Mouse (Mus musculus): ENCODE measurements around the gene Olfr1102. TPM values are rescaled to one million over a fixed set of nuclear protein-coding genes. Genes with fewer than 3 reads are reported as not detected.

Olfr1102 gene
- polyA plus RNA-seq (2015; fragmentation: Nextera tagmentation; extraction: Ambion mirVana), result not detected in 2 replicates

DNA sequence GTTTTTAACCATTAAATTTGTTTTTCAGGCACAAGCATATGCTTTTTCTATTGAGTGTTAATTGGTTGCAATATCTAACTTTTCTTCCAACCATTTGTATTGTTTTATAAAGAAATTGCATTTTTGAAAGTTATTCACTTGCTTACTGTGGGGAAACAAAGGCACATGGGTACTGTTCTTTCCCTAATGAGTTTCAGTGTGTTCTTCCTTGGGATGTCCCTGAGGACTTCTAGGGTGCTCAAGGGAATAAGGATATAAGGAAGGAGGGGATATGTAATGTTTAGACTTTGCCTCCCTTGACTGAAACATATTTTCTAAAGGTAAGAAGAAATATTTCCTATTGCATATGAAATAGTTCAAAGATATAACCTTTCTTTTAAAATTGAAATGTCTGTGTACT is at the start of gene Olfr1102:
Olfr1102 (plus strand) TSS at position 301 of the 400 bp plus-strand sequence.
- no peaks in the 10 kb centered on the region for H3K9me3 ChIP-seq (ENCODE audit: control insufficient read depth, low read length)
- no peak within 1 kb of the TSS for H3K4me2 ChIP-seq (ENCODE audit: low read depth, low read length)
- H3K27me3 ChIP-seq (ENCODE audit: control insufficient read depth, insufficient read depth, low read depth, low read length), result no peaks in the 10 kb centered on the region
- ATAC-seq (ENCODE audit: low read depth), result no peak
- no peaks in the 10 kb centered on the region for H3K4me1 ChIP-seq (replicated peaks; ENCODE audit: control insufficient read depth, insufficient read depth, low read length)
- no peaks in the 10 kb centered on the region for H3K36me3 ChIP-seq (ENCODE audit: control insufficient read depth, insufficient read depth, low read length)
- no peak within 1 kb of the TSS for H3K27ac ChIP-seq (ENCODE audit: low read length)
- no peak within 1 kb of the TSS for H3K9ac ChIP-seq (ENCODE audit: low read length)
- H3K4me3 ChIP-seq (ENCODE audit: low read length), result no peak within 1 kb of the TSS

DNA sequence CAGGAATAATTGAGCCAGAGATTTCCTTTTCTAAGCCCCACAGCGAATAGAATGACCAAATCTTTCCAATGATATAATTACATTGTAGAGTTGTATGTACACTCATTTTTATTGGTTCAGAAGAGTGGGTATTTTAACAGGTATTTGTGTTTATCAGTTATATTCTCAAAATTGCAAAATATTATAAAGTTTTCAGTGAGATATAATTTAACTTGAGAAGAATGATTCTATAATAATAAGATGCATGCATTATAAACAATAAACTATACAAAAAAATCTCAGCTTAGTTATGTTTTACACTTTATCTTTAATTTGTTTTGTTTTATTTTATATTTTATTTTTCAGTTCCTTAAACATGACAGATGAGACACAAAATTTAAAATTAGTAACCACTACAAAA is 37.6 kb upstream of the Olfr1102 start, which contains the start of gene Olfr1099:
Olfr1099 (minus strand) TSS at position 101 of the 400 bp plus-strand sequence.
- Histone ChIP-seq H3K36me3 (ENCODE audit: control insufficient read depth, insufficient read depth, low read length) (no peaks in the 10 kb centered on the region), H3K4me3 (ENCODE audit: low read length) (no peak within 1 kb of the TSS), H3K27ac (ENCODE audit: low read length) (no peak within 1 kb of the TSS), H3K9ac (ENCODE audit: low read length) (no peak within 1 kb of the TSS), H3K9me3 (ENCODE audit: control insufficient read depth, low read length) (no peaks in the 10 kb centered on the region), H3K27me3 (ENCODE audit: control insufficient read depth, insufficient read depth, low read depth, low read length) (no peaks in the 10 kb centered on the region), H3K4me1 (replicated peaks; ENCODE audit: control insufficient read depth, insufficient read depth, low read length) (no peaks in the 10 kb centered on the region), H3K4me2 (ENCODE audit: low read depth, low read length) (no peak within 1 kb of the TSS)
- 68% methylated on average over 1 of the region's 1 CpGs for WGBS
- no peak for ATAC-seq (ENCODE audit: low read depth)

DNA sequence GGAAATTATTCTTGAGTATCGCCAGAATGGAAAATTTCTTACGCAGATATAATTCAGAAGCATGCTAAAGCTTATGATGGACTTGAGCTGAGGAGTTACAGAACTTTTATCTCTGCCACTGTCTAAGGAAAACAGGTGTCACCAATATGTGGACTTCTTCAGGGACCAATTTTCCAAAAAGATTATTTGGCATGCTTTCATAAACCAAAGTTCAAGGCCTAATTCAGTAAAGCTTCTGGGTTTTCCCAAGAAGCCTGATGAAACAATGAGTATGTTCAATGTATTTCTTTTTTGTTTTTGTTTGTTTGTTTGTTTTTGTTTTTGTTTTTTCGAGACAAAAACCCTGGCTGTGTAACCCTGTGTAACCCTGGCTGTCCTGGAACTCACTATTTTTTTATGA is 18.3 kb upstream of the Olfr1102 start, which contains the start of gene Olfr1100:
Olfr1100 (minus strand) TSS at position 101 of the 400 bp plus-strand sequence.
- ATAC-seq (ENCODE audit: low read depth), result no peak
- H3K36me3 ChIP-seq (ENCODE audit: control insufficient read depth, insufficient read depth, low read length), result no peaks in the 10 kb centered on the region
- 64% methylated on average over 3 of the region's 3 CpGs for WGBS
- H3K4me1 ChIP-seq (replicated peaks; ENCODE audit: control insufficient read depth, insufficient read depth, low read length), result no peaks in the 10 kb centered on the region
- no peaks in the 10 kb centered on the region for H3K9me3 ChIP-seq (ENCODE audit: control insufficient read depth, low read length)
- no peak within 1 kb of the TSS for H3K27ac ChIP-seq (ENCODE audit: low read length)
- H3K9ac ChIP-seq (ENCODE audit: low read length), result no peak within 1 kb of the TSS
- H3K4me3 ChIP-seq (ENCODE audit: low read length), result no peak within 1 kb of the TSS
- H3K4me2 ChIP-seq (ENCODE audit: low read depth, low read length), result no peak within 1 kb of the TSS
- no peaks in the 10 kb centered on the region for H3K27me3 ChIP-seq (ENCODE audit: control insufficient read depth, insufficient read depth, low read depth, low read length)

DNA sequence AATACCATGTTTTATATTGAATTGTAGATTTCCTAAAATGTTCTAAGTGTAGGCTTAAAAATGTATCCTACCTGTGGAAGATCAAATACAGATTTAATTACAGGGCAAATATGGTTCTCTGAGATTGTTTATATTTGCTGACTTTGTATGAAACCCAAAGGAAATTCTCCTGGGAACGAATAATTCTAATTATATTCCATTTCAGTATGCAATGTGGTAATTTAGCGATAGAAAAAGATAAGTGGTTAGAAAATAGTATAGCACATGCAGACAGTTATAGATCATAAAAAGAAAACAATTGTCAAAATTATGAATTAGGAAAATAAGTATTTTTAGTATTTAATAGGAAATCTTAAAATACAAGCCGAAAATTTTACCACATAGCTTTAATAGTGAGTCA is 7.1 kb upstream of the Olfr1102 start, which contains the start of gene Olfr1101:
Olfr1101 (minus strand) TSS at position 101 of the 400 bp plus-strand sequence.
- ATAC-seq (ENCODE audit: low read depth), result no peak
- Histone ChIP-seq H3K4me3 (ENCODE audit: low read length) (no peak within 1 kb of the TSS), H3K9ac (ENCODE audit: low read length) (no peak within 1 kb of the TSS), H3K9me3 (ENCODE audit: control insufficient read depth, low read length) (no peaks in the 10 kb centered on the region), H3K27ac (ENCODE audit: low read length) (no peak within 1 kb of the TSS), H3K27me3 (ENCODE audit: control insufficient read depth, insufficient read depth, low read depth, low read length) (no peaks in the 10 kb centered on the region), H3K36me3 (ENCODE audit: control insufficient read depth, insufficient read depth, low read length) (no peaks in the 10 kb centered on the region), H3K4me2 (ENCODE audit: low read depth, low read length) (no peak within 1 kb of the TSS), H3K4me1 (replicated peaks; ENCODE audit: control insufficient read depth, insufficient read depth, low read length) (no peaks in the 10 kb centered on the region)
- WGBS, result 67% methylated on average over 3 of the region's 3 CpGs

DNA sequence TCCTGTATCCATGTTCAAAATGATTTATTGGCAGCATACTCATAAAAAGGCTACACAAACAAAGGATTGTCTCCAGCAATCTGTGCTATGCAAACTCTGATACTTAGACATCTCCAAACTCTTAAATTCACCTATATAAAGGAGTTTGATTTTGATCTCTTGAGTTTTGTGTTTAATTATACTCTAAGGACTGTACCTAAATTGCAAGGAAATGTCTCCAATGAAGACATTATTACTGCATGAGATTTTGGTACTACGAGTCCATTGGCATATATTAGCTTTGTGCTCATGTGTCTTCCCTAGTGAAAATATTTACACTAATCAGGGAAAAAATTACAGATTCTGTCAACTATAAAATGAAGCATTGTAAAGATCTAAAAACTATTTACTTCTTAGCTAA is 28.8 kb downstream of the Olfr1102 start, which contains the start of gene Olfr1104:
Olfr1104 (minus strand) TSS at position 101 of the 400 bp plus-strand sequence.
- 70% methylated on average over 1 of the region's 1 CpGs for whole genome bisulfite sequencing
- no peak for ATAC-seq (ENCODE audit: low read depth)
- H3K27ac ChIP-seq (ENCODE audit: low read length), result no peak within 1 kb of the TSS

DNA sequence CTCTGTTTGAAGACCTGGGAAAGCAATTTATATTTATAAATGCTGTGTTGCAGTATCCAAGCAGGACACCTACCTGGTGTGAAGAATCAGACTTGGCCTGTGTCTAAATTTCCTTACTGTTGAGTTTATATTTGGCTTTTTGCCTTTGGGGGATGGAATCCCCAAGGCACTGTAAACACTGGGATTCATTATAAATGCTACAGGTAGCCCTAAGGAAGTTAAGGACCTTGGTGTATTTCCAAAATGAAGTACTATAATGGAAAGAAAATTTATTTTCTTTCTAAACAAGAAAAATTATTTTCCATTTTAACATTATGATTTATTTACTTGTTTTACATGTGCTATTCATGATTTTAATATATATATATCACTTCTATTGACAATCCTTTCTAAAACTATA is 38.2 kb downstream of the Olfr1102 start, which contains the start of gene Olfr1105:
Olfr1105 (minus strand) TSS at position 101 of the 400 bp plus-strand sequence.
- H3K4me3 ChIP-seq (ENCODE audit: low read length), result no peak within 1 kb of the TSS
- no peak within 1 kb of the TSS for H3K4me2 ChIP-seq (ENCODE audit: low read depth, low read length)
- no peak for ATAC-seq (ENCODE audit: low read depth)
- no peak within 1 kb of the TSS for H3K9ac ChIP-seq (ENCODE audit: low read length)
- no peaks in the 10 kb centered on the region for H3K9me3 ChIP-seq (ENCODE audit: control insufficient read depth, low read length)
- H3K27me3 ChIP-seq (ENCODE audit: control insufficient read depth, insufficient read depth, low read depth, low read length), result no peaks in the 10 kb centered on the region
- no peaks in the 10 kb centered on the region for H3K4me1 ChIP-seq (replicated peaks; ENCODE audit: control insufficient read depth, insufficient read depth, low read length)
- H3K27ac ChIP-seq (ENCODE audit: low read length), result no peak within 1 kb of the TSS
- no peaks in the 10 kb centered on the region for H3K36me3 ChIP-seq (ENCODE audit: control insufficient read depth, insufficient read depth, low read length)

More for the DNA sequence above, 28.8 kb downstream of the Olfr1102 start, which contains the start of gene Olfr1104:
- H3K9me3 ChIP-seq (ENCODE audit: control insufficient read depth, low read length), result no peaks in the 10 kb centered on the region
- H3K27me3 ChIP-seq (ENCODE audit: control insufficient read depth, insufficient read depth, low read depth, low read length), result no peaks in the 10 kb centered on the region
- H3K4me1 ChIP-seq (replicated peaks; ENCODE audit: control insufficient read depth, insufficient read depth, low read length), result no peaks in the 10 kb centered on the region
- no peak within 1 kb of the TSS for H3K4me3 ChIP-seq (ENCODE audit: low read length)
- H3K4me2 ChIP-seq (ENCODE audit: low read depth, low read length), result no peak within 1 kb of the TSS
- H3K36me3 ChIP-seq (ENCODE audit: control insufficient read depth, insufficient read depth, low read length), result no peaks in the 10 kb centered on the region
- H3K9ac ChIP-seq (ENCODE audit: low read length), result no peak within 1 kb of the TSS

DNA sequence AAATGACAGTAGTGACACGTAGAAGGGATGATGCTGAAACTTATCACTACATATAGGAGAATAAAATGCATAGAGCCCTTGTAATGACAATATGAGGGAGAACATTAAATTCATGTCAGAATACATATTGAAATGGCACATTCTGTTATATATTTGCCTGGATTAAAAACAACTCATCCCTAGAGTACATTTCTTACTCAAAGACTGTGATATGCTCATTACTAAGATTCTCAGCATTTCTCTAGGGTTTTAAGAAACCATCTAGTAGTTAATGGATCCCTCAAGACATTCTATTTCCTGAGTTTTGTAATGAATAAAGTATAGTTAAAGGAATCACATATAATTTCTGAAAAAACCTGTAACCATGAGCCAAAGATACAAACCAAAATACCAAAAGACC is 54.0 kb downstream of the Olfr1102 start, which contains the start of gene Olfr1106:
Olfr1106 (minus strand) TSS at position 101 of the 400 bp plus-strand sequence.
- Histone ChIP-seq H3K36me3 (ENCODE audit: control insufficient read depth, insufficient read depth, low read length) (no peaks in the 10 kb centered on the region), H3K27me3 (ENCODE audit: control insufficient read depth, insufficient read depth, low read depth, low read length) (no peaks in the 10 kb centered on the region), H3K9me3 (ENCODE audit: control insufficient read depth, low read length) (no peaks in the 10 kb centered on the region), H3K4me3 (ENCODE audit: low read length) (no peak within 1 kb of the TSS), H3K9ac (ENCODE audit: low read length) (no peak within 1 kb of the TSS), H3K4me2 (ENCODE audit: low read depth, low read length) (no peak within 1 kb of the TSS), H3K27ac (ENCODE audit: low read length) (no peak within 1 kb of the TSS), H3K4me1 (replicated peaks; ENCODE audit: control insufficient read depth, insufficient read depth, low read length) (no peaks in the 10 kb centered on the region)
- ATAC-seq (ENCODE audit: low read depth), result no peak
- WGBS, result 56% methylated on average over 1 of the region's 1 CpGs

Other genes with a start within 250 kb of the Olfr1102 start
- not detected in 2 replicates for gene Olfr1090, start 239.4 kb upstream of the Olfr1102 start, polyA plus RNA-seq (2015; fragmentation: Nextera tagmentation; extraction: Ambion mirVana)
- not detected in 2 replicates for gene Olfr1093, start 215.9 kb upstream of the Olfr1102 start, polyA plus RNA-seq (2015; fragmentation: Nextera tagmentation; extraction: Ambion mirVana)
- gene Olfr141, start 188.4 kb upstream of the Olfr1102 start, polyA plus RNA-seq (2015; fragmentation: Nextera tagmentation; extraction: Ambion mirVana), result not detected in 2 replicates
- gene Olfr1094, start 173.7 kb upstream of the Olfr1102 start, polyA plus RNA-seq (2015; fragmentation: Nextera tagmentation; extraction: Ambion mirVana), result not detected in 2 replicates
- not detected in 2 replicates for gene Olfr1095, start 146.7 kb upstream of the Olfr1102 start, polyA plus RNA-seq (2015; fragmentation: Nextera tagmentation; extraction: Ambion mirVana)
- gene Gm13723, start 123.6 kb upstream of the Olfr1102 start, polyA plus RNA-seq (2015; fragmentation: Nextera tagmentation; extraction: Ambion mirVana), result not detected in 2 replicates
- gene Olfr1097, start 106.2 kb upstream of the Olfr1102 start, polyA plus RNA-seq (2015; fragmentation: Nextera tagmentation; extraction: Ambion mirVana), result not detected in 2 replicates
- not detected in 2 replicates for gene Olfr1098, start 73.9 kb upstream of the Olfr1102 start, polyA plus RNA-seq (2015; fragmentation: Nextera tagmentation; extraction: Ambion mirVana)
- not detected in 2 replicates for gene Olfr1099, start 37.7 kb upstream of the Olfr1102 start, polyA plus RNA-seq (2015; fragmentation: Nextera tagmentation; extraction: Ambion mirVana)
- not detected in 2 replicates for gene Olfr1100, start 18.4 kb upstream of the Olfr1102 start, polyA plus RNA-seq (2015; fragmentation: Nextera tagmentation; extraction: Ambion mirVana)
- not detected in 2 replicates for gene Olfr1101, start 7.2 kb upstream of the Olfr1102 start, polyA plus RNA-seq (2015; fragmentation: Nextera tagmentation; extraction: Ambion mirVana)
- gene Olfr1104, start 28.7 kb downstream of the Olfr1102 start, polyA plus RNA-seq (2015; fragmentation: Nextera tagmentation; extraction: Ambion mirVana), result not detected in 2 replicates
- gene Olfr1105, start 38.1 kb downstream of the Olfr1102 start, polyA plus RNA-seq (2015; fragmentation: Nextera tagmentation; extraction: Ambion mirVana), result not detected in 2 replicates
- gene Olfr1106, start 53.9 kb downstream of the Olfr1102 start, polyA plus RNA-seq (2015; fragmentation: Nextera tagmentation; extraction: Ambion mirVana), result not detected in 2 replicates
- gene Olfr1107, start 77.4 kb downstream of the Olfr1102 start, polyA plus RNA-seq (2015; fragmentation: Nextera tagmentation; extraction: Ambion mirVana), result not detected in 2 replicates
- gene Olfr1109, start 97.6 kb downstream of the Olfr1102 start, polyA plus RNA-seq (2015; fragmentation: Nextera tagmentation; extraction: Ambion mirVana), result not detected in 2 replicates
- not detected in 2 replicates for gene Olfr259, start 116.2 kb downstream of the Olfr1102 start, polyA plus RNA-seq (2015; fragmentation: Nextera tagmentation; extraction: Ambion mirVana)
- gene Olfr1110, start 141.9 kb downstream of the Olfr1102 start, polyA plus RNA-seq (2015; fragmentation: Nextera tagmentation; extraction: Ambion mirVana), result not detected in 2 replicates
- not detected in 2 replicates for gene Olfr1111, start 154.2 kb downstream of the Olfr1102 start, polyA plus RNA-seq (2015; fragmentation: Nextera tagmentation; extraction: Ambion mirVana)
- not detected in 2 replicates for gene Olfr1112, start 189.4 kb downstream of the Olfr1102 start, polyA plus RNA-seq (2015; fragmentation: Nextera tagmentation; extraction: Ambion mirVana)
- gene Olfr1113, start 210.6 kb downstream of the Olfr1102 start, polyA plus RNA-seq (2015; fragmentation: Nextera tagmentation; extraction: Ambion mirVana), result not detected in 2 replicates
- not detected in 2 replicates for gene Olfr1115, start 249.6 kb downstream of the Olfr1102 start, polyA plus RNA-seq (2015; fragmentation: Nextera tagmentation; extraction: Ambion mirVana)

Data from lung, embryonic 16.5 days (tissue).